Mouse (Mus musculus) adrenal gland, adult 8-10 months (tissue): ENCODE data around the gene Kcnd2. TPM values are rescaled to one million over a fixed set of nuclear protein-coding genes. Genes with fewer than 3 reads are reported as not detected.

Source experiments
- DNase-seq: peaks from one replicate; pipeline ENCODE4 v3.0.0; 2022
- total RNA-seq, 4 experiments: library from RNA; stranded (reverse); gene quantifications; 2 replicates each; pipeline ENCODE4 v1.2.4; 2022

Kcnd2 gene
- total RNA-seq, 4 experiments from 2014 or later = 4.3 to 5.3 (median 4.7) TPM

- no peak for DNase-seq
Measured at GRCm38 (mm10) chr6:21424202-21424785, 209.0 kb downstream of the Kcnd2 start.

GRCm38 (mm10) chr6:21431120-21431519 lies 215.8 kb downstream of the Kcnd2 start:
- DNase-seq = no peak

DNA sequence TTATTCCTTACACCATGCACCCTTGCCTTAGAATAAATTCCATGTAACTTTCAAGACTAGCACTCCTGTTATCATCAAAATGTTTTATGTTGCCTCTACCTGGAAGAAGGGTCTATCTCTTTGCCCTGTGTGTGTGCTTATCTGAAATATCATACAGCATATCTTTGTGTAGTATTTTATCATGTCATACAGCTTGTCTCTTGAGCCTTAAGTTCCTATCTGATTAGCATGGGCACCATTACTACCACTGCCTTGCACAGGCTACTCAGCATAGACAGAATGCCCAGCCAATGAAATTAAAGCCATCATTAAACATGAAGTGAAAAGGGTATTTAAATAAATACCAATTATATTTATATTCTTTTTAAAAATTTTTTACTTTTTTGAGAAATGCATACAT lies 249.4 kb downstream of the Kcnd2 start:
- no peak for DNase-seq

DNA sequence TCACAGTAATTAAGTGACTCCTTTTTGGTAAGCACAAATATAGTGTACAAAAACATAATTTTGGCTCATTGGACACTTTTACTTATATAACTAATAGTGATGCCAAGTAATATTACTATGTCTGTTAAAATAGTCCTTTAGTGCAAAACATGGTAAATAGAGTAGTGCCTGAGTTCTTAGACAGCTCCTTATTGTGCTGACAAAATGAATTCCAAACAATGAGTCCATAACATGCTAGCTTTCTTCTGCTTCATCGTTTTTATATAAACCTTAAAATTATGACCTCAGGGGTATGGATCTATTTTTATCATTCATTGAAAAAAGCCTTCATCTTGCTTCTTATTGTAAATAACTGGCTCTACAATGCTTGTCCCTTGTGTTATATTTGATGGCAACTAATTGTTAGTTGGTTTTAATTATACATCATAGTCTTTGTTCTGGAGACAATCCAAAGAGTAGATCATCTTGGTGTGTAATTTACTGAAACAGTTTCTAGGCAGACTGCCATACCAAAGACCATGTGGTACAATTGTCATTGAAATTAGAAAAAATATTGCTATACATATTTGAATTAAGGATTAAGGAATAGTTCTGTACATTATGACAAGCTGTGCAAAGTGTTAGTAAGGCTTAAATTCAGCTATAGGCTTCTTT lies 256.7 kb downstream of the Kcnd2 start:
- DNase-seq = no peak

DNA sequence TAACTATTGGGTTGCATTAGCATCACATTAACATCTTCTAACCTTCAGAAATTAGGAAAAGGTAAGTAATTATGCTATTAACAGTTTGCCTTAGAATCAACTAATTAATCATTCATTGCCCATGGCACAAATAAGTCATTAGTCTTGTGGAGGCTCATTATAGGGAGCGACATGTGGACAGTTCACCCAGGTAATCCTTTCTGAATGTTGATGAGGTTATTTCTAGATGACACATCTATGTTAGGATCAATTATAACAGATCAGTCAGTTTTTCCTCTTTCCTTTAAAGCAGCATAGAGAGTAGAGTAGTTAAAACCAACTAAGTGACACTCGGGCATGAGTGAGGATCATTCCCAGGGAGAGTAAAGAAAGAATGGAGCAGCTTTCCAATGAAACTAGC lies 267.4 kb downstream of the Kcnd2 start:
- no peak for DNase-seq

GRCm38 (mm10) chr6:21488536-21488935 lies 273.2 kb downstream of the Kcnd2 start:
- no peak for DNase-seq

- no peak for DNase-seq
Measured at GRCm38 (mm10) chr6:21502921-21503320, 287.6 kb downstream of the Kcnd2 start.

GRCm38 (mm10) chr6:21510621-21511239 lies 295.4 kb downstream of the Kcnd2 start:
- DNase-seq = no peak

DNA sequence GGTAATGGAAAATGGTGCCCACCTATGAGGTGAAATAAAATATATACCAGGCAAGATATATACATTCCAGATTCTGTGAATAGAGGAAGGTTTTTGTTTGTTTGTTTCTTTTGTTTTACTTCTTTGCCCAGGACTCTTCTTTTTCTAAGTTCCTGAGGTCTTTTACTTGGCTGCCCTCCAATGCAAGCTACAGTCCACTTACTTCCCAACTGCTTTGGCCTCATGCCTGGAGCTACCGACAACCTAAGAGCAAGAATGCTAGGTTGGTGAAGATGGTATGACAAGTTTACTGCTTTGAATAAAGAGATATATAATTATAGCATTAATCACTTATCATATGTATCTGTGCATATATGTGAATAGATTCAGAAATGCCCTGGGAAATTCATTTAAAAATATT lies 305.0 kb downstream of the Kcnd2 start:
- DNase-seq = no peak

DNA sequence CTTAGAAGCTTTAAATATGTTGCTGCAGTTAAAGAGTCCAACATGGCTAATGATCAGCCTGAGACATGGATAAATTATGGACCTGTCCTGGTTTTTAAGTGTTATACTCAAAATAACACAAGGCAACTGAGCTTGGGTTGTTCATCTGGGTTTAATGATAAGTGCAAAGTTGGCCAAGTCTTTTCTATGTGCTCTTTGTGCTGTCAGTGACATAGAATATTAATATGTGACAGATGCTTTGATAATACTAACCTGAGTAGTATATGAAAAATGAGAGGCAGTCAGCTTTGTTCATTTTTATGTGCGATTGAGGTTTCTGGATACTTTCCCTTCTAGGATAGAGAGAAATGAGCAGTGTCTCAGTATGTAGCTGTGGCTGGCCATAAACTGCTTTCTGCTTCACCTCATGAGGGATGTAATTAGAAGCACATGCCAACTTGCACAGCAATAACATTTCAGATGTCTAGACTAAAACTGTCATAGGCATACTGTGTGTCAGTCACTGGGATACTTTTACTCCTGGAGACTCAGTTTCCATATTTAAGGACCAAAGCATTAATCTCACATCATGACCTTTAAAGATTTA lies 312.3 kb downstream of the Kcnd2 start:
- no peak for DNase-seq

GRCm38 (mm10) chr6:21534009-21534408 lies 318.7 kb downstream of the Kcnd2 start:
- no peak for DNase-seq

DNA sequence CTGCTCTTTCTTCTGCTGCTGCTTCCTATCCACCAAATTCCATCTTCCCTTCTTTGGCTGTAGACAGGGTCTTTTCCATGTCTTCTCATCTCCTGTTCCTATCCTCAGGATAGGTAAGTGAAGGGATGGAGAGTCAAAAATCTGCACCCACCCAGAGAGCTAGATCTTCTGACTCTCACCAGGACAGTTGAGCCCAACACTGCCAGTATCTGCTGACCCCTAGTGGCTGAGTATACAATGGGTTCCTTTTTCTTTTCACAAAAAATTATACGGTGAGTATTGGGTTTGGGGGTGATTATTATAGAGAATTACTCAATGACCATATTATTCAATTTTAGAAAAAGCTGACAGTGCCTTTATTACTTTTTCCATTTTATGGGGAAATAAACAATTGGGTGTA lies 319.5 kb downstream of the Kcnd2 start:
- no peak for DNase-seq

DNA sequence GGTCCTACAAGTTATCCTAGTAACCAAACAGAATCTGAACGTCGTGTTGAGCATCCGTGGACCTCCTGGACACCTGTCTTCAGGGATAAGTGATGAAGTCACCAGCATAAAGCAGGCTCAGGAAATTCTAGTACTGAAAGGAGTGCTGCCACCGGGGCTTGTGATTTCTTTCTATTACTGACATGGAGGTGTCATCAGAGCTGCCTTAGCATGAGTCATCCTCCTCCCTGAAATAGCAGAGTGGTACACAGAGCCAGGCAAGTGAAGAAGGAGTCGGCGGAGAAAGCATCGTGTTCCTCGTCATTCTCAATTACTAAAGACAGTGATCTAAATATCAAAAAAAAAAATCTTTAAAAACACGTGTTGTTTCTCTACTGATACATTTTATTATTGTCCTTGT lies 336.2 kb downstream of the Kcnd2 start:
- no peak for DNase-seq

GRCm38 (mm10) chr6:21570964-21571363 lies 355.7 kb downstream of the Kcnd2 start:
- DNase-seq = no peak

DNA sequence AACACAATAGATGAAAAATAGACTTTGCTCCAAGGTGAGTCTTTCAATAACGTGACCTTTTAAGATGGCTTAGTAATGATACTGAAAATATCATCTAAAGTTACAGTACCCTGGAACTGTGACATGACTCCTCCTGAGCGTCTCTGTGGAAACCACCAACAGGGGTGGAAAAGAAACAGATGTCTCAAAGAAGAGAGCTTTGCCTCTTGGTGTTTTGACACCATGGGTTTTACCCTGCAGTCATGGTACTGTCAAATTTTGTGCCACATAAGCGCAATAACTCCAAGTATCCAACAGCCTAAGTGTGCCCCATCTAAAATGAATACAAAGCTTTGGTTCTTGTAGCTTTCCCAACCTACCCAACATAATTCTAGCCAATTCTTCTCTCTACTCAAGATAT lies 374.9 kb downstream of the Kcnd2 start:
- no peak for DNase-seq

DNA sequence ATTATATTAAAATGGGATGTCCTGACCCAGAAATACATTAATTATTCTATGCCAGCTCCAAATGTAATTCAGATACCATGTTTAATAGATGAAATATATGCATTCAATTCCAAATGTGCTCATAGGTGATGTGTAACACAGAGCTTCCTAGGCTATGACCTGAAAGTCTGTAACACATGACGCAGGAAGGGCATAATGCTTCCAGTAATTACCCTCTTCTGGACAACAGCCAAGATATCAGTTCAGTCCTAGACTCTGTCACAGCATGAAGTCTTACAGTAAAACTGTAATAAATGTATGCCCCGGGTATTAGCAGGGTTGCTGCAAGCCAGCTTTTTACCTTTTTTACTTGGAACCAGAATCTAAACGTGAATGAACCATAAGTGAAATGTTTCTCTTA lies 382.1 kb downstream of the Kcnd2 start:
- no peak for DNase-seq

- no peak for DNase-seq
Measured at GRCm38 (mm10) chr6:21609381-21610059, 394.2 kb downstream of the Kcnd2 start.

- DNase-seq = no peak
Measured at GRCm38 (mm10) chr6:21629989-21630388, 414.7 kb downstream of the Kcnd2 start.

DNA sequence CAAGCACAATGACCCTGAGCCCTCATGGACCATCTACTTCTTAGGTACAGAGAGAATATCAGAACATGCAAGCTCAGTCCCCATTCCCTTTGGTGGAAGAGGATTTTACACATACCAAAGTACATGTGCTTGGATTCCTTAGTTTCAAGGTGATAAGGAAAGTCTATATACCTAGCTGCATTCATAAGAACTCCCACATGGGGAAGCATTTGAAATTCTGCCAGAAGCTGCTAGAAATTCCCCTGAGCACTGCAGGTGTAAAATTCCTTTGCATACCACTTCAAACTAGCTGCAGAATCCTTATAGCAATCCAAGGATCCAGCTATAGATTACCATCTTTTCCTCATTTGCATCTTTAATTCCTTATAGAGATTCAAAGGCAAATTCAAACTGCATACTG lies 440.4 kb downstream of the Kcnd2 start:
- DNase-seq = no peak

DNA sequence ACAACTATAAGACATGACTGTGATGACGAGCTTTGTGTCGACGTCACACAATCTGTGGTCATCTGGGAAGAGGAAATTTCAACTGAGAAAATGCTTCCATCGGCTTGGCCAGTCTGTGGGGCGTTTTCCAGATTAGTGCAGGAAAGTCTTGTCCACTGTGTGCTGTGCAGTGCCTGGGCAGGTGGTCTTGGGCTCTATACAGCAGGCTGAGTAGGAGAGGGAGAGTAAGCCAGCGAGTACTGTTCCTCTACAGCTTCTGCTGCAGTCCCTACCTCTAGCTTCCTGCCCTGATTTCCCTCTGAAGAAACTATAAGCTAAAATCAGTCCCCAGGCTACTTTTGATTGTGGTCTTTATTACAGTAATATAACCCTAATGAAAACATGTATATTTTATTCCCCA lies 448.8 kb downstream of the Kcnd2 start:
- DNase-seq = no peak

DNA sequence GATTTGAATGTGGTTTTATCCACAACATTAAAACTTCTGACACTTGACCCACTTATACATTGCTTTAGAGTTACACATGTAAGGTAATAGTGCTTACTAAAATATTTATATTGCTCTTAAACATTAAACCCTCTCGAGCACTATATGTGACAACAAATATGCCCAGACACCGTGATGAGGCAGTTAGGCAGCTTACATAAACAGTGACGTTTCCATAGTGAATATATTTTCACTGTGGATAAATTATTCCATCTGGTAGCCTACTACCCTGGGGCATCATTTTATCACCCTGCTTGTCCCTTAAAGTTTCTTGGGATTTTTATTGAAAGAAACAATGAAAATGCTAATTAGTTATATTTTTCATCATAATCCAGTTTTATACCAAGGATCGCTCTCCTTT lies 449.3 kb downstream of the Kcnd2 start:
- DNase-seq = no peak

- DNase-seq = no peak
Measured at GRCm38 (mm10) chr6:21684252-21684651, 468.9 kb downstream of the Kcnd2 start.

DNA sequence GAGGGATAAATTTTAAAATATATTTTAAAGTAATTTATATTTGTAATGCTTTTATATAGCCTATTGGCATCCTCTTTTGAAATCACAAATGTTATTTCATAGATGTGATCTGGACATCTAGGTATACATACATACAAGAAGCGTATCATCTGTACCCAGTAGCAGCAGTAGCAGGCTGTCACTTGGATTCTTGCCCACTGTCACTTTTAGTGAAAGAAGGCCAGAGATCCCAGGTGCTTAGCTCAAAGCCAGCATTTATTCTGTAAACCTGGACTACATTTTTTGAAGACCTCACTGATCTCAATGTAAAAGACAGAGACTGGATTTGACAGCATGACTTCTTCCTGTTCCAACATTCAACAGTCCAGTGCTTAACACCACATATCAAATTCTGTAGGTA lies 471.1 kb downstream of the Kcnd2 start:
- no peak for DNase-seq
